Mouse (Mus musculus) kidney, adult 2 months (tissue): ENCODE measurements around the gene Gtf2e1. TPM values are rescaled to one million over a fixed set of nuclear protein-coding genes. Genes with fewer than 3 reads are reported as not detected.

Experiments used
- DNase-seq: peaks from one replicate; pipeline ENCODE4 v3.0.0; 2021
- H3K27ac ChIP-seq: fragments of 200-500 bp; 2 replicates; pipeline ENCODE4 v1.5.1; 2012; ENCODE audit warnings: low read depth, low read length, control low read depth, inconsistent platforms; ENCODE audit not compliant: insufficient read depth
- H3K27me3 ChIP-seq: fragments of 200-500 bp; replicated peaks from 2 replicates; pipeline ENCODE4 v1.6.1; 2012; ENCODE audit warnings: mild to moderate bottlenecking, moderate library complexity, low read length, inconsistent platforms; ENCODE audit not compliant: control insufficient read depth, insufficient read depth
- H3K36me3 ChIP-seq: fragments of 200-500 bp; 2 replicates; pipeline ENCODE4 v1.6.1; 2012; ENCODE audit warnings: mild to moderate bottlenecking, moderate library complexity, low read length, inconsistent platforms; ENCODE audit not compliant: control insufficient read depth, insufficient read depth
- H3K4me1 ChIP-seq: fragments of 200-500 bp; 2 replicates; pipeline ENCODE4 v1.6.1; 2011; ENCODE audit warnings: low read length; ENCODE audit not compliant: control insufficient read depth, insufficient read depth
- H3K4me3 ChIP-seq: fragments of 200-500 bp; 2 replicates; pipeline ENCODE4 v1.5.1; 2011; ENCODE audit warnings: mild to moderate bottlenecking, low read depth, low read length, control low read depth; ENCODE audit not compliant: insufficient read depth
- CTCF ChIP-seq: fragments of 200-500 bp; conservative IDR thresholded peaks from 2 replicates; pipeline ENCODE4 v1.5.1; 2011; ENCODE audit warnings: low read depth, mild to moderate bottlenecking, control low read depth, low read length, moderate library complexity, mixed read lengths; ENCODE audit not compliant: insufficient read depth, insufficient read length
- POLR2A ChIP-seq: fragments of 200-500 bp; IDR thresholded peaks from one replicate; pipeline ENCODE4 v1.6.1; 2011; ENCODE audit warnings: low read depth, low read length, control low read depth
- WGBS: fragments of 180-500 bp; shearing (Covaris S2); methylation state at CpG from one replicate; pipeline ENCODE4 v1.1.7; 2018; 5-methylcytosine and 5-hydroxymethylcytosine counted together
- polyA plus RNA-seq: library from polyadenylated mRNA; depleted of rRNA; stranded (reverse); fragments of >200 nt; gene quantifications from 2 replicates; pipeline ENCODE4 v1.2.3, GENCODE M21; 2012

Gene Gtf2e1
- polyA plus RNA-seq, 1 experiment, result 5.6 TPM

GRCm38 (mm10) chr16:37526688-37527223 is 12.8 kb downstream of the Gtf2e1 start:
- Histone ChIP-seq H3K27me3 (no peaks in the 10 kb centered on the region), H3K27ac (no peak overlapping the region), H3K36me3 (peaks cover 2% of the 10 kb centered on the region; the same call in 1 of the 2 replicates), H3K4me3 (no peak overlapping the region), H3K4me1 (peaks cover 5% of the 10 kb centered on the region; the same call in 1 of the 2 replicates)
- no peak for TF ChIP-seq CTCF
- TF ChIP-seq POLR2A, result no peak
- no peak for DNase-seq
- WGBS, result 92% methylated on average over 3 of the region's 3 CpGs

GRCm38 (mm10) chr16:37525121-37525520 is 14.5 kb downstream of the Gtf2e1 start:
- H3K27ac ChIP-seq, result no peak overlapping the region
- H3K36me3 ChIP-seq, result peaks cover 6% of the 10 kb centered on the region; the same call in 1 of the 2 replicates
- WGBS, result 43% methylated on average over 2 of the region's 2 CpGs
- no peak for TF ChIP-seq POLR2A
- TF ChIP-seq CTCF, result no peak
- peaks cover 5% of the 10 kb centered on the region; the same call in 1 of the 2 replicates for H3K4me1 ChIP-seq
- peak; percentile 47 for DNase-seq
- H3K4me3 ChIP-seq, result no peak overlapping the region
- no peaks in the 10 kb centered on the region for H3K27me3 ChIP-seq

- TF ChIP-seq POLR2A, result no peak
- TF ChIP-seq CTCF, result no peak
- peaks cover 6% of the 10 kb centered on the region; the same call in 1 of the 2 replicates for H3K36me3 ChIP-seq
- no peak overlapping the region for H3K4me3 ChIP-seq
- peaks cover 5% of the 10 kb centered on the region; the same call in 1 of the 2 replicates for H3K4me1 ChIP-seq
- no peak for DNase-seq
- no peak overlapping the region for H3K27ac ChIP-seq
- 92% methylated on average over 7 of the region's 7 CpGs for WGBS
- H3K27me3 ChIP-seq, result no peaks in the 10 kb centered on the region
Measured at GRCm38 (mm10) chr16:37522100-37522697, 17.4 kb downstream of the Gtf2e1 start.

- H3K4me3 ChIP-seq, result no peak overlapping the region
- TF ChIP-seq CTCF (no peak), POLR2A (no peak)
- 99% methylated on average over 2 of the region's 2 CpGs for WGBS
- H3K27ac ChIP-seq, result no peak overlapping the region
- DNase-seq, result no peak
- H3K4me1 ChIP-seq, result no peaks in the 10 kb centered on the region
- no peaks in the 10 kb centered on the region for H3K27me3 ChIP-seq
- peaks cover 6% of the 10 kb centered on the region; the same call in 1 of the 2 replicates for H3K36me3 ChIP-seq
Measured at GRCm38 (mm10) chr16:37520190-37521040, 19.2 kb downstream of the Gtf2e1 start.

GRCm38 (mm10) chr16:37519721-37520120 is 19.9 kb downstream of the Gtf2e1 start:
- Histone ChIP-seq H3K36me3 (peaks cover 6% of the 10 kb centered on the region; the same call in 1 of the 2 replicates), H3K27me3 (no peaks in the 10 kb centered on the region), H3K4me1 (no peaks in the 10 kb centered on the region), H3K27ac (no peak overlapping the region), H3K4me3 (no peak overlapping the region)
- no peak for DNase-seq
- TF ChIP-seq POLR2A, result no peak
- TF ChIP-seq CTCF, result no peak
- 98% methylated on average over 1 of the region's 1 CpGs for WGBS

GRCm38 (mm10) chr16:37518662-37519061 is 20.9 kb downstream of the Gtf2e1 start:
- Histone ChIP-seq H3K36me3 (peaks cover 6% of the 10 kb centered on the region; the same call in 1 of the 2 replicates), H3K27me3 (no peaks in the 10 kb centered on the region), H3K4me1 (no peaks in the 10 kb centered on the region), H3K4me3 (no peak overlapping the region), H3K27ac (no peak overlapping the region)
- no peak for TF ChIP-seq CTCF
- TF ChIP-seq POLR2A, result no peak
- WGBS, result 86% methylated on average over 2 of the region's 2 CpGs
- no peak for DNase-seq

GRCm38 (mm10) chr16:37517596-37518211 is 21.9 kb downstream of the Gtf2e1 start:
- no peaks in the 10 kb centered on the region for H3K27me3 ChIP-seq
- 95% methylated on average over 4 of the region's 4 CpGs for WGBS
- DNase-seq, result no peak
- no peak overlapping the region for H3K4me3 ChIP-seq
- no peak overlapping the region for H3K27ac ChIP-seq
- no peak for TF ChIP-seq CTCF
- H3K4me1 ChIP-seq, result no peaks in the 10 kb centered on the region
- H3K36me3 ChIP-seq, result peaks cover 6% of the 10 kb centered on the region; the same call in 1 of the 2 replicates
